Mouse (Mus musculus) testis, adult 2 months (tissue): ENCODE measurements around the gene Ppif.

Experiments
- CTCF ChIP-seq: fragments of 200-500 bp; IDR thresholded peaks from 2 replicates; pipeline ENCODE4 v1.5.1; 2012; ENCODE audit warnings: low read depth, mild to moderate bottlenecking, inconsistent platforms, low read length, moderate library complexity; ENCODE audit not compliant: control insufficient read depth, insufficient read depth, insufficient replicate concordance
- POLR2A ChIP-seq: fragments of 200-500 bp; IDR thresholded peaks from 2 replicates; pipeline ENCODE4 v1.6.1; 2012; ENCODE audit warnings: low read depth, mild to moderate bottlenecking, inconsistent platforms, low read length, moderate library complexity; ENCODE audit not compliant: control insufficient read depth

GRCm38 (mm10) chr14:25725690-25726089, 31.7 kb downstream of the Ppif start:
- 0 out of 2 replicates have a peak, but pooled peaks have one; percentile 6 for TF ChIP-seq CTCF
- TF ChIP-seq POLR2A = no peak
